Mouse (Mus musculus) MN1 (cell line): Measurements from ENCODE around the gene Fbxl17.

Source experiments
- DNase-seq: peaks from one replicate; pipeline ENCODE4 v3.0.0-alpha.2; 2016; ENCODE audit warnings: low spot score

The Fbxl17 gene

DNA sequence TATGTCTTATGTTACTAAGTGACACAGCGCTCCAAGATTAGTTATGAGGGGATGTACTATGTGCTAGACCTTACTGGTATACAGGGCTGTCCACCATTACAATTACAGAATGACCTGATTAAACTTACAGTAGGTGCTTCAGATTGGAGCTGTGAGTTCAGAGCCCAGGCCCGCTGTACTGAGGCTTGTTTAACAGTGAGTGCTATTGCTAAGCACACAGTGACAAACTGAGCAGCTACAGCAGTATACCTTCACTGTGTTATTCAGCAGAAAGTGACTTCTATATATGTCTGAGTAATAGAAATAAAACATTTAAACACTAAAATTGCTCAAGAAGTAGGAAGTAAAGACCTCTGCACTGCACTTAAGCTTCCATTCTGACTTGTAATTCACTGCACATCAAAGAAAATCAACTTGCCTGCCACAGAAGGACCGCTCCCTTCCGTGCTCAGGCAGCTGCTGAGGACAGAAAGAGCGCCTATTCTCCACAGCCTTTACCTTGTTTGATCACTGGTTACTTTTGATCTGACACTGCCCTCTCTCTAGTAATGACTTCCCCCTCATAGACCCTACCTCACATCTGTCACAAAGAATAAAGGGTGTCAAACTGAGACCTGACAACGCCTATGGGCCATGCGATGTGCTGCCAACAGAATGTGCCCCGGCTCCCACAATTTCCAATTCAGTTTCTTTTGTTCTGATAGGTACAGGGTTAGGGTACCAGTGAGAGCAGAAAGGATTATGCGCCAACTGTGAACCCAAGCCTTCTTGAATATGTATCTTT lies 39.9 kb downstream of the Fbxl17 start:
- DNase-seq = no peak

DNA sequence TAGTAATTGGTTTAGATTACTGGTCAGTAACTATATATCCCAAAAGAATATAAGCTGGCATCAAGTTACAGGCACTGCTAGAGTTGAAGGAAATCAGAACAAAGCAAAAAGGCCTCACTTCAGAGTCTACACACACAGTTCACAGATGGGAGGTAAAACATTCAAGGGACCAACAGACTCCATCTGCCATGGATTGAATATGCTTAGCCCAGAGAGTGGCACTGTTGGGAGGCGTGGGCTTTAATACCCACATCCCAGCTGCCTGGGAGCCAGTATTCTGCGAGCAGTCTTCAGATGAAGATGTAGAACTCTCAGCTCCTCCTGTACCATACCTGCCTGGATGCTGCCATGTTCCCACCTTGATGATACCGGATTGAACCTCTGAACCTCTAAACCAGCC lies 41.8 kb downstream of the Fbxl17 start:
- DNase-seq = no peak

DNA sequence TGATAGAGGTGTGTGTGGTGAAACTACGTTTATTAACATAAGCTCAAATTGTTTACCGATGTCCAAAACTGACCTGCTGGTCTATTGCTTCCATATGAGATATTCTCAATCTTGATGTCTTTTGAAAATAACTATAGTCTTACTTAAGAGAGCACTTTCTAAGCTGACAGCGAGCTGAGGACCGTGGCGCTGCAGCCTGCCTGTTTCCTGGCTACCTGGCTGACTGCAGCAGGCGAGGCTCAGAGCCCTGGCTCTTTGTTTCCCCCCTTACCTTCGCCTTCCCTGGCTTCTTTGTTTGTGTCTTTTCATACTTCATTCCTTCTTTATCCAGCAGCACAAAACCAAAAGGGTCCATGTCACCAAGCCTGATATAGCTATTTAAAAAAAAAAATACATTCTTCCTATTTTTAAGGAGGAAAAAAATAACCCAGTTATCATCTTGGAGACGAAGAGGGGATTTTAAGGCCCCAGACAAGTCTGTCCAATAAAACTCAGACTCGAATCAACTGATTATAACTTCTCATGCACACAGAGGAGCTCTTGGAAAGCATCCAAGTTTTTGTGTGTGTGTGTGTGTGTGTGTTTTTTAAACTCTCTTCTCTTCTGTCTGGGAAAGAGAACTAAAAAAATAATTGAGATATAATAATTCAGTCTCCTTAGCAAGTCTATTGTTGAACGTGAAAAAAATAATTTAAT lies 48.4 kb downstream of the Fbxl17 start:
- no peak for DNase-seq

DNA sequence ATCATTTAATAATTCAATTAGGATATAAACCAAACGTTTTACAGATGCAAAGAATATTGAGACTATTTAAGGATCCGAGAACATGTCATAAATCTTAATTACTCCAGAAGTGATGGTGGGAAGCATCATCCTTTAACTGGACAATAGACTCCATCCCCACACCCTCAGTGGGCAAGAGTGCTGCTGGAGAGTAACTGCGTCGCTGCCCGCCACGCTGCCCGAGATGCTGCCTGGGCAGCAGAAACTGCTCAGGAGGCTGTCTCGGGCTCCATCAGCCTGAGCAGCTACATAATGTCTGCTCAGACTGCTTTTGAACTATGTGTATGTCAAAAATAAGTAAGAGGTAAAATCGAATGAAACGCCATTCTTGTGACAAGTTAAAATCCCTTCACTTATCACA lies 52.1 kb downstream of the Fbxl17 start:
- no peak for DNase-seq

DNA sequence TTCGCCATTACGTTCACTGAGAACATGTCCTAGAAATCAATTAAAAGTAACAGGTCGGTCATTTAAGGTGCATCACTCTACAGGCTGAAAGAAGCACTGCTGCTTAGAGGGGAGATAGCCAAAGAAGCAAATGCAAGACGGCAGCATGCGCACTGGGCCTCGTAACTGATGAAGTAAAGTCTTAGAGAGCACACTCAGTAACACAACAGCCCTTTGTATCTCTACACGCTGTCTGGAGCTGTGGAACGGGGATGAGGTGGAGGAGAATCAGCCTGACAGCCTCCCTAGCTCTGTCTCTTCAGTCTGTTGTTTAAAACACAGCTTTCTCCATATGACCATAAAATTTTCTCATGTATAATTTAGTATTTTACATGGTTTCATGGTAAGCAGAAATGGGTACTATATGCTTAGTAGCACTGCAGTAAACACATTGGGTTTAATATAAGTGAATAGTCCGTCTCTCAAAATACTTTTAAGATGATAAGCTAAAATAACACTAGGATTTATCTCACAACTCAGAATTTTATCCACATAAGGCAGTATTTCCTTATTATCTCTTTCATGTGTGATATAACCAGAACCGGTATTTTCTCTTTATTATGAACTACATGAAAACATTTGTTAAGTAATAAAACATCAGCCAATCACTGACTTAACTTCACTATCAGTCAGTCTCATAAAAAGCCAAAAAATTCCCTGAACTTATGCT lies 52.7 kb downstream of the Fbxl17 start:
- no peak for DNase-seq

DNA sequence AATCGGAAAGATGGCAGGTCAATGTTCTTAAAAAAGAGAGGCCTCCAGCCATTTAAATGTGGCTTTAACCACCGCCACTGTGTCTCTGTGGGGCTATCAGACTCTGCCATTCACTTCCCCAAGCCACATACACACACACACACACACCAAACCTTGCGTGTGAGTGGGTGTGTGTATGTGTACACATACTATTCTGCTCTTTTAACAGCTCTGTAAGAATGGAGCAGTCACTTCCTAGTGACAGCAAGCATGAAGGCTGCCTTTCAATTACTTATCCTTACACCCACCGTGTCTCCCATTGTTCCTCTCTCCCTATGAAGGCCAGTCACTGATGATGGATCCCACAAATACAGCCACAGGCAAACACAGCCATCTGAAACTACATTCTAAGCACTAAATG lies 54.6 kb downstream of the Fbxl17 start:
- no peak for DNase-seq

DNA sequence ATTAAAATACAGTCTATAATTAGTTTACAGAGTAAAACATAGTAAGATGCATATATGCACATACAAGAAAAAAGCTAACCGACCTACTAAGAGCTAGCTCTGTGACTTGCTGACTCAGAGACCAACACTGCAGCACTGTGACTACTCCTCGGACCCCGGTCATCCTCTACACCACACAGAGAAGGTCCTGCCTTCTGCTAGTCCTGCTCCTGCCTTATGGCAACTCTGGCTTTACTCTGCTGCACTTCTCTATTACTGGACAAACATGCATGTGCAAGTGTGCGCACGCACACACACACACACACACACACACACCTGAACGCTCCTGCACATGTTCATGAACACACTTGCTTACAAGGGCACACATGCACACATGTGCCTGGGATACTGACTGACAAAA lies 62.4 kb downstream of the Fbxl17 start:
- no peak for DNase-seq

DNA sequence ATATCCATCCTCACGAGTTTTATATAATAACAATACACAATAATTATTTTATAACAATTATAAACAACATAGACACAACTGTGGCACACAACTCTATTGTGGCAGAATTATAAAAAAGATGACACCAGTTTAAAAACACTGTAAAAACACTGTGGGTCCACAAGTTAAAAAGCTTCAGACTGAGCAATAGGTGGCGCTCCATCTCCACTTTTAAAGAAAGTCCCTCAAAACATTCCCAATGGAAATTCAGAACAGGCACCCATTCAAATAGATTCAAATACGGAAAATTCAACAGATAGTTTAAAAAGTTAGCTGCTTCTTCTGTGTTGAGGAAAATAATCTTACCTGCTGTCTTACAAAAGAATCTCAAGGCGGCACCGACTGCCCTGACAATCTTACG lies 65.7 kb downstream of the Fbxl17 start:
- DNase-seq = peak; percentile 54

DNA sequence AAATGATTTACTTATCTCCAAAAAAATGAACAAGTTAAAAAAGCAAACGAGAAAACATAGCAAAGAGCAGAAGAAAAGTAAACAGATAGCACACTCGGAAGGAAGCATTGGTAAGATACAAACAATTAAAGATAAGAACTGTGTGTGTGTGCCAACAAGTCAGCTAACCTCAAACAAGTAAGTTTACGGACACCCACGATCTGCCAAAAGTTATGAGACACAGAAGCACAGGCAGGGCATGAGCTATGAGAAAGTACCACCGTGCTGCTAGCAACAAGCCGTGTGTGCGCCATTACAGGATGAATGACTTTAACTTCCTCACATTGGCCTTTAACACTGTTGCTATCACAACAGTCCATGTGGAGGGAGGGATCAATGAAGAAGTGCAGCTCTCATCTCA lies 68.2 kb downstream of the Fbxl17 start:
- DNase-seq = no peak

DNA sequence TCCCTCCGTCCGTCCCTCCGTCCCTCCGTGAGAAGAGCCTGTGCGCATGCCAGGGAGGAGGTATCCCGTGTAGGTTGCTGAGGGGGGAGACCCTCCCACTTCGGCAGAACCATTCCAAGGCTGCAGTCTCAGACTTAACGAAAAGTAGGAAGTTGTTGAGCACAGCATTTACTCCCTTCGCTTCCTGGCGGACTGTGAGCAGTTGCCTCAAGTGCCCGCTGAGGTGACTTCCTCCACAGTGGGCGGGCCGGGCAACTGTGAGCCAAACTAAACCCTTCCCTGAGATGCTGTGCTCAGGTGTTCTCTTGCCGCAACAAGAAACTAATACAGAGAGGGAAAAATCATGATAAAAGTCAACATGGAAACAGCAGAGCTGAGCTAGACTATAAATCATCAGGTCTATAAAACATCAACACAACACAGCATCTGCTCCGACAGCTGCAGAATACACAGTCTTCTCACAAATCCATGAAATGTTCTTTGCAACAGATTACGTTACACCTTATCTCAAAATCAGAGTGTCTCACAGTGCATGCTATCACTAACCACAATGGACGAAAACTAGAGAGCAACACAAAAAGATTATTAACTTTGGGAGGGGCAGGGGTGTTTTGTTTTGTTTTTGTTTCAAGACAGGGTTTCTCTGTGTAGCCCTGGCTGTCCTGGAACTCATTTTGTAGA lies 69.3 kb downstream of the Fbxl17 start:
- DNase-seq = no peak

DNA sequence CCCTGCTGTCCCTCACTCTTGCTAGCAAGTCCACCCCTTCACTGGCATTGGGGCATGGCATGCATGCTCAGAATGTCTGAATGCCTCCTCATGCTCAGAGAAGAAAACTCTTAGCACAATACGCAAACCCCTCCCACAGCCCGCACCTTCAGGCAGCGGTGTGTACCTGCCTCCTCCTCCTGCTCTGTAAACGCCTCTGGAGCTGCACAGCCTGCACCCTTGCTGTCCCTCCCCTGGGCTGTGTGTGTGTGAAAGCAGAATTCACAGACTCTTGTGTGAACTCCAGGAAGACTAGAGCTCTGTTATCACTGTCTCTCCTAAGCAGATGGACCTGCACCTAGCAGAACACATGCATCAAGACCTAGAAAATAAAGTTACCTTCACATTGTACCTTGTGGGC lies 76.0 kb downstream of the Fbxl17 start:
- DNase-seq = no peak

DNA sequence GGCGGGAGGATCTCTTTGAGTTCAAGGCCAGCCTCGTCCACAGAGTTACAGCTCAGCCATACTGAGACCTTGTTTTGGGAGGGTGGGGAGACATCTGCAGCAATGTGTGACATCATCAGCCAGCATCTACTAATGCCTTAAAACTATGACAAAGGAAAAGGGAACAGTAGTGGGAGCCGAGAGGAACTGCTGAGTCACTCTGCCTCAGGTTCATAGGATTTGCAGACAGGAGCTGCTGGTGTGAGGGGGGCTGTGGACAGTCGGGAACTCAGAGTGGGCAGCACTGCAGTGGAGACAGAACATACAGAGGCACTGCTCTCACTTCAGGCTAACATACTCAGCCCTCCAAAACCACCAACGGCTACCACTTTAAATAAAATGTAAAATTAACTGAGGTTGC lies 77.1 kb downstream of the Fbxl17 start:
- no peak for DNase-seq

DNA sequence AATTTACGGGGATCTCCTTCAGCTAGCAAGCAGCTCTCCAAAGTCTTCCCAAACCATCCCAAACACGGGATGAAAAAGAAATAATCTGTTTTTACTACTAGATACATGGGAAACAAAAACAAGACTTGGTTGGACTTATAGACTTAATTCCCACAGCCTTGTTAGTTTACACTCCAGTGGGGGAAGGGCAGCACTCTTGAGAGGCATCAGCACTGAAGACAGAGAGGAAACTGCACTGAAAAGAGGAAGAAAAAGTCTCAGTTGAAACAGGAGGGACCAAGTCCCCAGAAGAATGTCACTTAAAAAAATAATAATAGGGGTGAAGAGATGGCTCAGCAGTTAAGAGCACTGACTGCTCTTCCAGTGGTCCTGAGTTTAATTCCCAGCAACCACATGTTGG lies 78.0 kb downstream of the Fbxl17 start:
- no peak for DNase-seq

DNA sequence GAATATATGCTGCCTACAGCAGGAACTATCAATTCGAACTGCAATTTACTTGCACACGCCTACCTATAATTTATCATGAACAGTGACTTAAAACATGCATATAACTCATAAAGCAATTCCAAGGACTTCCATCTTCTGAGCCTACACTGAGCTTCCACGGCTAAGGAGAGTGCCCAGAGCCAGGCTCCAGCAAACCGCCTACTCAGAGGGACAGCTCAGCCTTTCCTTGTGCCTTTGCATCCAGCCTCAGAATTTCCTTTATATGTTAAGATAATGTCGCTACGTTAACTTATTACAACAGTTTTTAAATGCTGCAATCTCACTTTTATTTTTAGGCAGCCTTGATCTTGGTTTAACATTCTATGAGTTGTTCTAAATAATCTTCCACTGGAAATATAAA lies 80.3 kb downstream of the Fbxl17 start:
- no peak for DNase-seq

DNA sequence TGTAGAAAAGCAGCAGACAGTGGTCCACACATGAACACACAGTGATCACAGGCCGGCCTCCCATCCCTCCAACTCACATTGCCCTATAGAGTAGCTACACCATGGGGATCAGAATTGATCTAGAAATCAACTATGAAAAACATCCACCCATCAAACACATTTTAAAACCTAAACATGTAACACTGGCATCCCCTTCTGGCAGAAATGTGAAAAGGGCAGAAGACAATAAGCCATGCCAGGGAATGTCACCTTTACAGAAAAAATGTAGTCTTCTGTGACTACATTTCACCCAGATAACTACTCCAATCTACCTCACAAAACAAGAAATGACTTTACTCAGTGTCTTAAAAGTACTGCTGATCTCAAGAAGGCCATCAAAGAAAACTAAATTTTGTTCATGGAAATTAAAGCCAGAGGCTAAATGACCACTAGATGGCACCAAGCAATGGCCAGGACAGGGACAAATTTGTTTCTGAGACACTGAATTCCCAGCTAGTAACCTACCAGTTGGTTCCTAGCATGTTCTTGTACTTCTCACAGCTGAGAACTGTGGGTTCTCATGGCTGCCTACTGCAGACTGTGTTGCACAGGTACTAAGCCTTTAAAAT lies 85.7 kb downstream of the Fbxl17 start:
- DNase-seq = peak; percentile 57

DNA sequence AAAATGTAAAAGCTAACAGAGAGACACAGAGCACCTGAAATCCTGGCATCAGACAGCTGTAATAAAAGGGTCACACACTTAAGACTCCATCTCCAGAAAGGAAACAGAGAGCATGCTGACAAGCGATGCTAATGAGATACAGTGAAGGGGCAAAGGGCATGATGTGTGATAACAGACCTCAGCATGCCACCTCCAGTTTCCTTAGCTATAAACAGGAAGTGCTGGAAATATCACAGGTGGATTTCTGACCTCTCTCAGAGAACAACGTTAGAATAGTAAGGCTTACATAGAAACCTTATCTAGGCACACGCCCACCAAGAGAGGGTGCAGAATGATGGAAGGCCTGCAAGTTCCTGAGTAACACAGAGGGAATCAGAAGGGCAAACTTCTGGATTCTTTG lies 88.3 kb downstream of the Fbxl17 start:
- no peak for DNase-seq

DNA sequence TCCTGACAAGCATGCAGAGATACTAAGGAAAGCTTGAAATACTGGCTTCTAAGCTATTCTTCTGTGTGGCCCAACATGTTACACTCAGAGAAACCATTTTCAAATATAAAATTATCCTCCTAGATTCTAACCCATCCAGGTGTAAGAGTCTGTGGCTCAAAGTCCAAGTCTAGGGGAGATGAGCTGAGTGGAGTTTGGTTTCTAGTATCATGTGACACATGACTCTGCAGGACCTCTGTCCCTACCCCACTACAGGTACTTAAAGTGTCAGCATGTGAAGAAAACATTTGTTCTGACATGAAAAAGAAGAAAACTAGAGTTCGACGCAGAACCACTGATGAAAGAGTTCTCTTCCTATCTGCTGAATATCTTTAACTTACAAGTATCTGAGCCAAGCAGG lies 89.7 kb downstream of the Fbxl17 start:
- no peak for DNase-seq

DNA sequence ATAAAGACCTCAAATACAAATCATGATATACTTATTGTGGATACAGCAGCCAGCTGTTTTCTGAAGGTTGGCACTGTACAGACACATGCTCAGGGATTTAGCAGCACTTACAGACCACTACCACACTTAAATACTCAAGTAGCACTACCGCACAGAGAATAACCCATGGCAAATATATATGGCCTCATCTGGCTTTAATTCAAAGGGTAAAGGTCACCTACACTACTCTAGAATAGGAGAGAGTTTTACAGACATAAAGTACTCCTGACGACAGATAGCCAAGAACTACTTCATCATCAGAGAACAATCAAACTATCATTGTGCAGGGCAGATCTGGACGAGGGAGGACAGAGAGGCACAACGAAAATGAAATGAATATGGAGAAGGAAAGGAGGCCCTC lies 93.9 kb downstream of the Fbxl17 start:
- no peak for DNase-seq

DNA sequence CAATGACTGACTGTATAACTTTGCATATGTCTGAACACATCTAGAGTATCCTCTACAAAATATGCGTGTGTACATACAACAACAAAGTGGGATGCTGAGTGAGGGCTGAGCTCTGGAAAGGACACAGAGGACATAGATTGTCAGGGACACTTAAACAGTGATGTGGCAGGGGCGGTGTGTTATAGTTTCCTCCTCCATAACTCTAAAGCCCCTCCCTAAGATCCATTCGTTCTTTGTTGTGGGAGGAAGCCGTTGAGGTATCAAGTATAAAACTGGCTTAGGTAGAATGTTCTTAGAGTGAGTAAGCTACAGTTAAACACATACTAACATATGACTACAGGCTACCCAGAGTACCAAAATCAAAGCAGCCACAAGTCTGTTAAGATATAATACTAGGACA lies 94.3 kb downstream of the Fbxl17 start:
- no peak for DNase-seq

DNA sequence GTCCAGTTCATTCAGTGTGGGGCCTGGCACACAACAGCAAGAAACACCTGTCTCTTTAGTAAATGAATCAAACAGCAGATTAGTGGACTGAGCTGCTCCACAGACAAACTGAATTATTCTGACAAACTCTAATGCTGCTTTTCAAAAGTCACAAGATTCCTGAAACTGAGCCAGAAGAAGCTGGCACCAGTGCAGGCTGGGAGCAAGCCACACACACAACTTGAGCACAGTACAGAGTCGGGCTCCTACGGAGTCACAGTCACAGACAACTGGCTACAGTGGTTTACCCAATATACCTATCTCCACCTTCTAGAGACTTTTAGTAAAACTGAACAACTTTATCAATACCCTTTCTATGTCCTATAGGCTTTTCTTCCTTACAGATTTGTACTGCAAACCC lies 94.8 kb downstream of the Fbxl17 start:
- no peak for DNase-seq

DNA sequence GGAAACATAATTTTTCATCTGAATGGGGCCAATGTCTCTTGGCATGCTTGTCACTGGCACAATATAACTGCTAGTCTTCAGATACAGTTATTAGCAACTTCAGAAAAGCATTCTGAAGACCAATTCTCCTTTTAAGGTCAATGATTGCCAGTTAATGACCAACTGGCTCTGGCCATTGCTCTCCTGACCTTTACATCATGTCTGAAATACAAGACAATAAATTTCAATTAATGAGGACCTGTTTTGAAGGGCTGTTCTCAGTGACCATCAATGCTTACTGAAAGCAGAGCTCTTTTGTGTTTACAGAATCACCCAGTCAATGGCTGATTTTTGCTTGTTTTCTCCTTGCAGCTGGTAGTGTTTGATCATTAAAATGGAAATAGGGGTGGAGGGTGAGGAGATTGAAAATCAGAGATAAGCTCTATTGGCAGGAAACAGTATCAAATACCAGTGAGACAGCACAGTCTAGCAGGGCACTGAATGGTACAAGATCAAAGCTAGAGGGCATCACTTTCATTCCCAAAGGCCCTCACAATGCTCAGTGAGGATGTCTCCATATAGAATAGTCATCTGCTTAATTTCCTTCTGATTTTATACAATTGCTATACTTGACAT lies 95.9 kb downstream of the Fbxl17 start:
- peak; percentile 51 for DNase-seq
